Mouse (Mus musculus): ENCODE results near the gene Dnmt3a. TPM values are rescaled to one million over a fixed set of nuclear protein-coding genes. Genes with fewer than 3 reads are reported as not detected.

Gene Dnmt3a
- polyA plus RNA-seq, 1 experiment from 2014 or later: 60.3 TPM

DNA sequence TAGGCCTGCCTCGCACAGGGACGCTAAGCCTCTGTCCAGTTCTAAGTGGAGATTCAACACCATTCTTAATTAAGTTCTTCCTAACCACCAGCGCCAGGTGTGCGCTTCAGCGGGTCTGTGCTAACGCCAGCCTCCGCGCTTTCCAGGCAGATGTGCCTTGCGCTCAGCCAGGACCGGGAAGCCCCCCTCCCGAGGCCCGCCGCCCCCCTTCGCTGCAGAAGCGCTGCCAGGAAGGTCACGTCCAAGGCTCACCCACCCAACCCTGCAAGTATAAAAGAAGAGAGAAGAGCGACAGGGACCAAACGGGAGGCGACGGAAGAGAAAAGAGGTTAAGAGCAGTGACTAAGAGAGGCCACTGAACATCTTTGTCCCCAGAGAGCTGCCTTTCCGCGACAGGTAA, 148.8 kb downstream of the Dnmt3a start, which contains the start of gene Pomc:
Gene Pomc (plus strand): TSS at position 301 of the 400 bp plus-strand sequence.
- Histone ChIP-seq H3K27me3 (replicated peaks; ENCODE audit: insufficient read depth, low read length) (0 out of 2 replicates have a peak, but pooled peaks cover 6% of the 10 kb centered on the region), H3K27ac (ENCODE audit: low read length) (no peak within 1 kb of the TSS), H3K4me2 (replicated peaks; ENCODE audit: low read depth, low read length) (no peak within 1 kb of the TSS), H3K36me3 (ENCODE audit: insufficient read depth, low read length) (no peaks in the 10 kb centered on the region), H3K9me3 (ENCODE audit: low read length) (no peaks in the 10 kb centered on the region), H3K4me1 (ENCODE audit: insufficient read depth, low read depth, low read length) (no peaks in the 10 kb centered on the region), H3K4me3 (ENCODE audit: low read depth, low read length) (no peak within 1 kb of the TSS), H3K9ac (replicated peaks; ENCODE audit: low read depth) (no peak within 1 kb of the TSS)
- 20% methylated on average over 22 of the region's 22 CpGs for WGBS
- TF ChIP-seq EP300 (IDR thresholded peaks at IDR 0.05) (no peak), CTCF (IDR thresholded peaks at IDR 0.05) (no peak)
- ATAC-seq (no peak), DNase-seq (ENCODE audit: low spot score) (no peak)

DNA sequence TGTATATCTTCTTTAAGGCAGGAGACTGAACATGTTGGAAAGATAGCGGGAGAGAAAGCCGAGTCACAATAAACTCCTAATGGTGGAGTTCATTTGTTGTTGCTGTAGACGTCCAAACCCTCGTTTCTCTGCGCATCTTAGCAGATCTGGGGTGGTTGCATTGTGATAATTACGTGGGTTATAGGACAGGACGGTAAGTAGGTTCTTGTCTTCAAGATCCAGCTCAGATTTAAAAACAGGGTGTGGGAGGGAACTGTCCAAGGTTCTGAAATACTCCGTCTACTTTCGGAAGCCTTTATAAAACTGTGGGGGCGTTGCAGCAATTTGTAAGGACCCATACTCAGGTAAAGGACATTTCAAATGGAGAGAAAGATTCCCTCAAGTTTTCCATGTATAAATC, 149.6 kb downstream of the Dnmt3a start:
- no peak for ATAC-seq
- WGBS: 28% methylated on average over 10 of the region's 10 CpGs

GRCm38 (mm10) chr12:3956351-3956750, 150.5 kb downstream of the Dnmt3a start:
- Histone ChIP-seq H3K4me3 (ENCODE audit: low read depth, low read length) (no peak overlapping the region), H3K9me3 (ENCODE audit: low read length) (no peaks in the 10 kb centered on the region), H3K9ac (replicated peaks; ENCODE audit: low read depth) (no peak overlapping the region), H3K4me1 (ENCODE audit: insufficient read depth, low read depth, low read length) (no peaks in the 10 kb centered on the region), H3K4me2 (replicated peaks; ENCODE audit: low read depth, low read length) (no peak overlapping the region), H3K27me3 (replicated peaks; ENCODE audit: insufficient read depth, low read length) (0 out of 2 replicates have a peak, but pooled peaks cover 6% of the 10 kb centered on the region), H3K27ac (ENCODE audit: low read length) (no peak overlapping the region), H3K36me3 (ENCODE audit: insufficient read depth, low read length) (no peaks in the 10 kb centered on the region)
- WGBS: 14% methylated on average over 3 of the region's 3 CpGs
- ATAC-seq: no peak
- TF ChIP-seq EP300 (IDR thresholded peaks at IDR 0.05) (no peak), CTCF (IDR thresholded peaks at IDR 0.05) (peak; percentile 41)
- no peak for DNase-seq (ENCODE audit: low spot score)

More for the DNA sequence above, 149.6 kb downstream of the Dnmt3a start:
- Histone ChIP-seq H3K4me2 (replicated peaks; ENCODE audit: low read depth, low read length) (no peak overlapping the region), H3K9ac (replicated peaks; ENCODE audit: low read depth) (no peak overlapping the region), H3K4me3 (ENCODE audit: low read depth, low read length) (no peak overlapping the region), H3K4me1 (ENCODE audit: insufficient read depth, low read depth, low read length) (no peaks in the 10 kb centered on the region), H3K27ac (ENCODE audit: low read length) (no peak overlapping the region), H3K36me3 (ENCODE audit: insufficient read depth, low read length) (no peaks in the 10 kb centered on the region), H3K27me3 (replicated peaks; ENCODE audit: insufficient read depth, low read length) (0 out of 2 replicates have a peak, but pooled peaks cover 6% of the 10 kb centered on the region), H3K9me3 (ENCODE audit: low read length) (no peaks in the 10 kb centered on the region)
- peak; percentile 53 for DNase-seq (ENCODE audit: low spot score)
- TF ChIP-seq CTCF (IDR thresholded peaks at IDR 0.05) (no peak), EP300 (IDR thresholded peaks at IDR 0.05) (no peak)

GRCm38 (mm10) chr12:3959791-3960543, 154.2 kb downstream of the Dnmt3a start:
- no peaks in the 10 kb centered on the region for H3K4me1 ChIP-seq (ENCODE audit: insufficient read depth, low read depth, low read length)
- DNase-seq (ENCODE audit: low spot score): peak; percentile 90
- H3K27me3 ChIP-seq (replicated peaks; ENCODE audit: insufficient read depth, low read length): 0 out of 2 replicates have a peak, but pooled peaks cover 2% of the 10 kb centered on the region
- H3K4me2 ChIP-seq (replicated peaks; ENCODE audit: low read depth, low read length): peak overlapping the region; percentile 75
- H3K4me3 ChIP-seq (ENCODE audit: low read depth, low read length): peak overlapping the region; percentile 43
- peak overlapping the region; percentile 65 for H3K27ac ChIP-seq (ENCODE audit: low read length)
- peak; percentile 98 for ATAC-seq
- no peaks in the 10 kb centered on the region for H3K36me3 ChIP-seq (ENCODE audit: insufficient read depth, low read length)
- 2% methylated on average over 53 of the region's 53 CpGs for WGBS
- peak overlapping the region; percentile 30; the same call in 1 of the 2 replicates for H3K9ac ChIP-seq (replicated peaks; ENCODE audit: low read depth)
- H3K9me3 ChIP-seq (ENCODE audit: low read length): no peaks in the 10 kb centered on the region
- TF ChIP-seq CTCF (IDR thresholded peaks at IDR 0.05): no peak
- no peak for TF ChIP-seq EP300 (IDR thresholded peaks at IDR 0.05)

DNA sequence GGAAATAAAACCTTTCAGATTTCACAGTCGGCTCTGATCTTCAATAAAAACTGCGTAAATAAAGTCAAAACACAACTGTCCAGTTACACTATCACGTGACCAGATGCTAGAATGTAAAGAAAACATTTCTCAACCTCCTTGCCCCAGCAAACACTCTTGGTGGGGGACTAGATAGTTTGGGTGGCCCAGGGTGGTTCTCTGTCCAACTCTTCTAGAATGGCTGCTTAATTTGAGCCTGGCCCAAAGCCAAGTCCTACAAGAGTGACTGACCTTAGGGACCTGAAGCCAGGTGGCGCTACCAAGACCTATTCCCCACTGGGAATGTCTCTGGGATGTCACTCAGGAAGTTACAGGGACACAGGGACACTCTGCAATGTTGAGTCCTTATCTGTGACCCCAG, 154.7 kb downstream of the Dnmt3a start:
- 52% methylated on average over 4 of the region's 4 CpGs for WGBS
- no peak overlapping the region for H3K9ac ChIP-seq (replicated peaks; ENCODE audit: low read depth)
- H3K4me2 ChIP-seq (replicated peaks; ENCODE audit: low read depth, low read length): peak overlapping the region; percentile 75
- no peaks in the 10 kb centered on the region for H3K9me3 ChIP-seq (ENCODE audit: low read length)
- peak overlapping the region; percentile 43 for H3K4me3 ChIP-seq (ENCODE audit: low read depth, low read length)
- H3K4me1 ChIP-seq (ENCODE audit: insufficient read depth, low read depth, low read length): no peaks in the 10 kb centered on the region
- H3K27me3 ChIP-seq (replicated peaks; ENCODE audit: insufficient read depth, low read length): no peaks in the 10 kb centered on the region
- H3K36me3 ChIP-seq (ENCODE audit: insufficient read depth, low read length): no peaks in the 10 kb centered on the region
- H3K27ac ChIP-seq (ENCODE audit: low read length): peak overlapping the region; percentile 65
- ATAC-seq (no peak), DNase-seq (ENCODE audit: low spot score) (no peak)
- no peak for TF ChIP-seq EP300 (IDR thresholded peaks at IDR 0.05)
- TF ChIP-seq CTCF (IDR thresholded peaks at IDR 0.05): peak; percentile 32

Other genes with a start within 250 kb of the Dnmt3a start
- 14.5 and 18.8 TPM in 2 replicates for gene Dtnb, start 233.6 kb upstream of the Dnmt3a start, polyA plus RNA-seq (2015; fragmentation: Nextera tagmentation; extraction: Ambion mirVana)
- gene Pomc, start 148.9 kb downstream of the Dnmt3a start, polyA plus RNA-seq (2015; fragmentation: Nextera tagmentation; extraction: Ambion mirVana): 1.1 TPM in 2 replicates
- 1.1 and 1.5 TPM in 2 replicates for gene Efr3b, start 232.9 kb downstream of the Dnmt3a start, polyA plus RNA-seq (2015; fragmentation: Nextera tagmentation; extraction: Ambion mirVana)

All from lung, postnatal 0 days (tissue).